Mouse (Mus musculus) megakaryocyte, embryonic 14.5 days (primary cell): ENCODE data around the gene Slc39a7.

Source experiments
- FLI1 ChIP-seq: IDR thresholded peaks from 2 replicates; pipeline ENCODE4 v1.6.1; 2012; ENCODE audit warnings: low read length, inconsistent platforms, mixed read lengths
- GATA1 ChIP-seq: IDR thresholded peaks from 3 replicates; pipeline ENCODE4 v1.6.1; 2012; ENCODE audit warnings: mixed read lengths, low read length, inconsistent platforms, borderline replicate concordance

- no peak for TF ChIP-seq GATA1
- no peak for TF ChIP-seq FLI1
These were observed 35.8 kb downstream of the Slc39a7 start for GRCm38 (mm10) chr17:33995651-33996050.
